Mouse (Mus musculus): ENCODE results near the gene Ctdspl. TPM values are rescaled to one million over a fixed set of nuclear protein-coding genes. Genes with fewer than 3 reads are reported as not detected.
A peak's percentile ranks its signal among the peaks of the same experiment; 100 is the strongest.

The Ctdspl gene
- polyA plus RNA-seq, 1 experiment: 25.1 TPM

DNA sequence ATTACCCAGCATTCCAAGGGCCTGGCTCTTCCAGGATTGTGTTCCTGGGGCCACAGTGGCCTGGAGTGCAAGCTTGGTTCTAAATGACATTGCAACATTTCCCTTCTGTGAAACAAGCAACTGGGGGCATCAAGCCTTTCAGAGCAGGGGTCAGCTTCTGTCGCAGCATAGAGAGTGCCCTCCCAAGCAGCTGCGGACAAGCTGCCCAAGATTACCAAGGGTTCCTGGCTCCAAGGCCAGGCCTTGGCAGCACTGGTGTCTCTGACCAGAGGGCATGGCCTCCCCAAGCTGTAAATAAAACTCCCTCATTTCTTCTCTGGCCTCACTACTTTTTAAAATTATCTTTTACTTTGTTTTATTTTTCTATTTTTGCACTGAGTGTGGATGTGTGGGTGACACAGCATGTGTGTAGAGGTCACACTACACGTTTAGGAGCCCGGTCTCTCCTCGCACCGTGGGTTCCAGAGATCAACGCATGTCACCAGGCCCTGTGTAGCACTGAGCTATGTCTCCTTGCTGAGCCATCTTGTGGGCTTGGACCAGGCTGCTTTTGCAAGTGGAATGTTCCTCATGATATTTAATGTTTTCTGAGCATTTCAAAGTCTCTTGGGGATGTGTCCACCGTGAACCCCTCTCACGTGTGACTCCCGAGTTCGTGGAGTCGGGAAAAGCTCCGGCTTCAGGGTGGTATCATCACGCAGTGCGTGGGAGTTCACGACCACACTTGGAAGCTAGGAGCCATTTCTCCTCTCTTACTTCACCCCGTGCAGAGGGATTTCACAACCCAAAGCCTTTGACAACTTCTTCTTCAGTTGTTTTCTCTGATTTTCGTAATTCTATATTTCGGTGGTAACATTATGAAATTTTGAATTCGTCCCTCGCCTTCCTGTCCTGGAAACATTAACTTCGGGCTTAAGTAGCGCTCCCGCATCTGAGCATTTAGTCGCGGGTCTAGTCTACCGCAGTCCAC is 102.3 kb downstream of the Ctdspl start:
- Histone ChIP-seq H3K4me1 (ENCODE audit: control insufficient read depth, insufficient read depth, low read length) (peaks cover 3% of the 10 kb centered on the region; the same call in 1 of the 2 replicates), H3K27ac (ENCODE audit: insufficient read depth, low read length) (no peak overlapping the region), H3K4me3 (ENCODE audit: insufficient read depth, low read length) (no peak overlapping the region)
- TF ChIP-seq POLR2A (IDR thresholded peaks at IDR 0.05; ENCODE audit: low read depth, low read length): no peak
- TF ChIP-seq CTCF (IDR thresholded peaks at IDR 0.05; ENCODE audit: borderline replicate concordance, insufficient read depth, low read length): no peak

DNA sequence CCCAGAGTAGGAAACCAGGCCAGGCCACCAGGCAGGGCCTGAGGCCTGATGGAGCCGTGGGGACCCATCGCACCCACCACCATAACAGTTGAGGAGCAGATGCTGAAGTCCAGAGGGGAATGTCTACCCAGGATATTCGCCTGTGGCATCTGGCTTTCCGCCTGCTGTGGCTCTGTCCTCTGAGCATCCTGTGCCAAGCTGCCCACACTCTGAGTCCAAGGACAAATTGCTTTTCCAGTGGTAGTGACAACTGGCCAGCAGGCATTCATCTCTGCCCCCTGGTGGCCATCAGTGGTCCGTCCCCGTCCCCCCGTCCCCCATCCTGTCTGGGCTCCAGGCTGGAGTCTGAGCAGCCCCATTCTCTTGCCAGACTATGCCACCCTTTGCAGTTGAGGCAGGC is 103.3 kb downstream of the Ctdspl start:
- Histone ChIP-seq H3K4me1 (ENCODE audit: control insufficient read depth, insufficient read depth, low read length) (peaks cover 3% of the 10 kb centered on the region; the same call in 1 of the 2 replicates), H3K27ac (ENCODE audit: insufficient read depth, low read length) (no peak overlapping the region), H3K4me3 (ENCODE audit: insufficient read depth, low read length) (no peak overlapping the region)
- TF ChIP-seq CTCF (IDR thresholded peaks at IDR 0.05; ENCODE audit: borderline replicate concordance, insufficient read depth, low read length) (peak; percentile 66), POLR2A (IDR thresholded peaks at IDR 0.05; ENCODE audit: low read depth, low read length) (no peak)

DNA sequence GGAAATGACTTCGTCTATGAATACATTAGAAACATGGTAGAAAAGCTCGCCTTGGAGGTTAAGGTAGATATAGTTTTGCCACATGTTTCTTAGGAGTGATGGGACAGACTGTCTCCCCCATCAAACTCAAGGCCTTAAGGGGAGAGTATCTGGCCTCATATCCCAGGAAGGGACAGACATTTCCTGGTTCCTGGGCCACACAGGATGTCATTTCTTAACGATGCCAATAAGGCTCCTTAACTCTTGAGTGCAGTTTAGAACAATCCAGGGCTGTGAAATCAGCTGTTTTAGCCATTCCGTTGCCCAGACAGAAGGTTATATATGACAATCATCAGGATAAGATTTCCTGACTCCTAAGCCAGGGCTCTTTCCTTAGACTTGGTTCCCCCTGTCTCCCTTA is 104.8 kb downstream of the Ctdspl start:
- TF ChIP-seq CTCF (IDR thresholded peaks at IDR 0.05; ENCODE audit: borderline replicate concordance, insufficient read depth, low read length) (no peak), POLR2A (IDR thresholded peaks at IDR 0.05; ENCODE audit: low read depth, low read length) (no peak)
- Histone ChIP-seq H3K4me3 (ENCODE audit: insufficient read depth, low read length) (no peak overlapping the region), H3K4me1 (ENCODE audit: control insufficient read depth, insufficient read depth, low read length) (peaks cover 10% of the 10 kb centered on the region), H3K27ac (ENCODE audit: insufficient read depth, low read length) (no peak overlapping the region)

DNA sequence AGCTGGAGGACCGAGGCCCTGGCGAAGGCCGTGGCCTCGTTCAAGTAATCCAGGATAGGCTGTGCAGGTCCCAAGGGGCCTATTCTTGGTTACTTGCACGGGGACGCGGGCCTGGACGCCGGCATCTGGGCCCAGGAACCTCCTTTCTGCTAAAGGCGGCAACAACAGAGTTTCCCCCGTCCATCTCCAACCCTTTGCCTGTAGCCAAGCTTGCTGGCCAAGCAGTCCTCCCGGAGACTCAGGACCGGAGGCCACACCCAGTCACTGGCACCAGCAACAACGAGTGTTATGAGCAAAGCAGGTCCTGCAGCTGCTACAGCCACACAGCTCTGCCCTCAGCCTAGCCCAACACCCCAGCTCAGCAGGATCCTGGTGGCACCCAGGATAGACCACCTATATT is 105.5 kb downstream of the Ctdspl start:
- H3K27ac ChIP-seq (ENCODE audit: insufficient read depth, low read length): no peak overlapping the region
- H3K4me1 ChIP-seq (ENCODE audit: control insufficient read depth, insufficient read depth, low read length): peaks cover 16% of the 10 kb centered on the region
- H3K4me3 ChIP-seq (ENCODE audit: insufficient read depth, low read length): no peak overlapping the region
- TF ChIP-seq POLR2A (IDR thresholded peaks at IDR 0.05; ENCODE audit: low read depth, low read length) (no peak), CTCF (IDR thresholded peaks at IDR 0.05; ENCODE audit: borderline replicate concordance, insufficient read depth, low read length) (no peak)

DNA sequence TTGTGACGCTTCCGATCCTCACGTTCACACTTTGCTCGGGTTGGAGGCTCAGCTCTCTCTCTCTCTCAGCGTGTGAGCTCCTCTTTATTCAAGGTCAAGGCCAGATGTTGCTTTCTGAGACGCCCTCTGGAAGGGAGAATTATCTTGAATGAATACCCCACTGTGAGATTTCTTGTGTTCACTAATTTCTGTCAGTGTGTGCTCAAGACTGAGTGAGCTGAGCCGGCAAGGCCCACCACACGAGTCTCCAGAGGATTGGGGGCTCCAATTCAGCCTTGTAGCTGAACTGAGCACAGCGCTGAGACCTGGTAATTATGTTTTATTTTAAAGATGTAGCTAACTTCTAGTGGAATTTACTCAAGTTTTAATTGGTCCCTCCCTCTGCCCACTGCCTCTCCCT is 106.3 kb downstream of the Ctdspl start:
- peaks cover 21% of the 10 kb centered on the region for H3K4me1 ChIP-seq (ENCODE audit: control insufficient read depth, insufficient read depth, low read length)
- TF ChIP-seq POLR2A (IDR thresholded peaks at IDR 0.05; ENCODE audit: low read depth, low read length): no peak
- no peak for TF ChIP-seq CTCF (IDR thresholded peaks at IDR 0.05; ENCODE audit: borderline replicate concordance, insufficient read depth, low read length)

DNA sequence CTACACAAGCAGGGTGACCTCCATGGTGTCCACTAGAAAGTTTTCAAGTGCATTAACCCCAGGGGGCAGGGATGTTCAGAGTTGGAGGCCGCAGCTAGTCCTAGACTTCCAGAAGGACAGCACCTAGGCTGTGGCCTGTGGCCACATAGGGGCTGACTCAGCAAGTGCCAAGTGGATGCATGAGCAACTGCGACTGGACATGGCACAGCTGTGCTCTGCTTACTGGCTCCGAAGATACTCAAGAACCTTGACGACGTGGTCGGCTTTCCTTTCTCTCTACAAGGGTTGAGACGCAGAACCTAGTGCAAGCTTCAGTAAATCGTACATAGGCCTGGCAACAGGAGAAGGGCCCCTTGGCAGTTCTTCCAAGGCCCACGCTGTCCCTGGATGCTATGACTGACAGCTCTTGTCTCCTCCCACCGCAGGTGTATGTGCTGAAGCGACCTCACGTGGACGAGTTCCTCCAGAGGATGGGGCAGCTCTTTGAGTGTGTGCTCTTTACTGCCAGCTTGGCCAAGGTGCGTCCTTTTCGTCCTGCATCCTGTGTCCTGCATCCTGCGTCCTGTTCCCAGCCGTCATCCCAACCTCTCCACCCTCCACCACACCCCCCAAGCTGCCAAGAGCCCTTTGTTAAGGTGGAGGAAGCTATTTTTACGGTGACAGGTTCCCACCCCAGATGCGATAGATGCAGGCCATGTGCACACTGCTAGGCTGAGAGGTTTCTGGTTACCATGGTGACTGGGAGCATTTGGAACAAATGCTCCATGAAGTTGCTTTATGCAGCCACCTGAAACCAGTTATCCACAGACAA is 107.1 kb downstream of the Ctdspl start:
- Histone ChIP-seq H3K27ac (ENCODE audit: insufficient read depth, low read length) (no peak overlapping the region), H3K4me1 (ENCODE audit: control insufficient read depth, insufficient read depth, low read length) (peaks cover 23% of the 10 kb centered on the region), H3K4me3 (ENCODE audit: insufficient read depth, low read length) (no peak overlapping the region)
- TF ChIP-seq CTCF (IDR thresholded peaks at IDR 0.05; ENCODE audit: borderline replicate concordance, insufficient read depth, low read length): no peak
- TF ChIP-seq POLR2A (IDR thresholded peaks at IDR 0.05; ENCODE audit: low read depth, low read length): no peak

More for the DNA sequence above, 106.3 kb downstream of the Ctdspl start:
- Histone ChIP-seq H3K27ac (ENCODE audit: insufficient read depth, low read length) (no peak overlapping the region), H3K4me3 (ENCODE audit: insufficient read depth, low read length) (no peak overlapping the region)

DNA sequence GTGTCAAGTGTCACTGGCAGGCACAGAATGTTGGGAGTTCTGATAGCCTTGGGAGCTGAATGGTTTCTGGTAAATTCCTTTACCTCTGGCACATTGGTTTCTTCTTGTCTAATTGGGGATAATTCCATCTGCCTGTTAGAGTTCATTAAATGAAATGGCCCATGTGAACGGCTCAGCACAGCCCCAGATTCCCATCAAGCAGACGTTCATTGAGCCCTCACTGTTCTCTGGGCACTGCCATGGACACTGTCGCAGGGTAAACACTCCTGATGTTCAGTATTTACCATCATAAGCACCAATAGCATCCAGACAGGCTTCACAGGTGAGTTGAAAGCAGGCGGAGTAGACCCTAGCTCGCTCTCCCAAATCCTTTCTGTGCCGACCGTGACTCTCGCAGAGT is 107.8 kb downstream of the Ctdspl start:
- Histone ChIP-seq H3K27ac (ENCODE audit: insufficient read depth, low read length) (no peak overlapping the region), H3K4me3 (ENCODE audit: insufficient read depth, low read length) (no peak overlapping the region), H3K4me1 (ENCODE audit: control insufficient read depth, insufficient read depth, low read length) (peaks cover 23% of the 10 kb centered on the region)
- TF ChIP-seq POLR2A (IDR thresholded peaks at IDR 0.05; ENCODE audit: low read depth, low read length): no peak
- TF ChIP-seq CTCF (IDR thresholded peaks at IDR 0.05; ENCODE audit: borderline replicate concordance, insufficient read depth, low read length): no peak

DNA sequence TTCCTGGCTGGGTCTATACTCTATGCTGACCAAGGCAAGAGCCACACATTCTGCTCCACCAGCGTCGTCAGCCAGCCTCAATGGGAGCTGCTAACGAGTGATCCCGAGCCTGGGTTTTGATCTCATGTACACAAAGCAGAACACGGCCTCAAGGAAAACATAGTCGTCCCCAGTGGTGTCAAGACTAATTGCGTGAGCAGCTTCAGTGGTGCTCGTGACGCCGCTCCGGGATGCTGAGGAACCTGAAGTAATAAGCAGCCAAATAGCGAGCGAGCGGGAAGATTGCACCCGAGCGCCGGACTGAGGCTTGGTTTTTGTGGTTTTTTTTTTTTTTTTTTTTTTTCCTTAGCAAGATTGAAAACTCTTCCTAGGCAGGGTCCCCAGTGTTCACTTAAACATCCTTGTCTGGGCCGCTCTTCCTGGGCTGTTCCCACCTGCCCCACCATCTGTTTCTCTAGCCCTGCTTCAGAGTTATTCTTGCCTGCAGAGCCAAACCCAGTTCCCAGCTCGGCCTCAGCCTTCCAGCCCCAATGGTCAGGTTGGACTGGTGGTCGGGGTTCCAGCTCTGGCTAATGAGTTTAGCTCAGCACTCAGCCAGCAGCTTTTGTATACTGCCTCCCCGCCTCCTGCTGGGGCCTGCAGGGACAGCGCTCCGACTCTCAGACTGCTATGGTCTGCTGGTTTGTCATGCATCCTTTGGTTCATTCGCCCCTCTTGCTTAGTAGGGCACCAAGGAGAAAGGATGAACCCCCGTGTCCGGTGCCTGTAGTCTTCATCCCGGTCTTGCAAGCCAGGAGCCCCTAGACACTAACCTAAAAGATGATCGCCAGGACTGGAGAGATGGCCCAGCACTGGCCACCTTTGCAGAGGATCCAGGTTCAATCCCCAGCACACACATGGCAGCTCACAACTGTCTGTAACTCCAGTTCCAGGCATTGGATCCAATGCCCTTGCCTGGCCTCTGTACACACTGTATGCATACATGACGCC is 108.7 kb downstream of the Ctdspl start:
- H3K27ac ChIP-seq (ENCODE audit: insufficient read depth, low read length): no peak overlapping the region
- H3K4me1 ChIP-seq (ENCODE audit: control insufficient read depth, insufficient read depth, low read length): peaks cover 23% of the 10 kb centered on the region
- H3K4me3 ChIP-seq (ENCODE audit: insufficient read depth, low read length): no peak overlapping the region
- no peak for TF ChIP-seq POLR2A (IDR thresholded peaks at IDR 0.05; ENCODE audit: low read depth, low read length)
- TF ChIP-seq CTCF (IDR thresholded peaks at IDR 0.05; ENCODE audit: borderline replicate concordance, insufficient read depth, low read length): no peak

DNA sequence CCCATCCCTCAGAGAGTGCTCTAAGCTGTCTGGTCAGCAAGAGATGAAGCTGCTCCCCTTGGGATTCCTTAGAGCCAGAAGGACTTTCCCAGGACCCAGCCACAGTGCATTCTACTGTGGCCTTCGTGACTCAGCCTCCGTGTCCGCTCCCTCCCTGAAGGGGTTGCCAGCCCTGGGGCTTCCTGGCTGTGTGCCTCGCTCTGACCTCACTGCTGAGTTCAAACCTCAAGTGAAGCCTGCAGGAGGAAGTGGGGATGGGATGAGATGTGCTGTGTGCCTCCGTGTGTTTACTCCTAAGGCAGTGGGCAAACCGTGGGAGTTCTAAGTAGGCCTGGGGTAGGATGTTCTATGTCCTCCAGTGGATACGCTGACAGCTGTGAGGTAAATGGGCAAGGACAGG is 109.6 kb downstream of the Ctdspl start:
- TF ChIP-seq CTCF (IDR thresholded peaks at IDR 0.05; ENCODE audit: borderline replicate concordance, insufficient read depth, low read length): no peak
- TF ChIP-seq POLR2A (IDR thresholded peaks at IDR 0.05; ENCODE audit: low read depth, low read length): no peak
- 0 out of 2 replicates have a peak overlapping the region, but pooled peaks have one; percentile 13 for H3K27ac ChIP-seq (ENCODE audit: insufficient read depth, low read length)
- H3K4me1 ChIP-seq (ENCODE audit: control insufficient read depth, insufficient read depth, low read length): peaks cover 23% of the 10 kb centered on the region
- H3K4me3 ChIP-seq (ENCODE audit: insufficient read depth, low read length): no peak overlapping the region
